Mouse (Mus musculus): ENCODE measurements around the gene Pard3b. TPM values are rescaled to one million over a fixed set of nuclear protein-coding genes. Genes with fewer than 3 reads are reported as not detected.

Gene Pard3b
- total RNA-seq, 4 experiments from 2014 or later = 3.3 to 5.3 (median 4.4) TPM

- DNase-seq (ENCODE audit: low spot score in 2 of 2) = no peak
These were observed 437.5 kb downstream of the Pard3b start for GRCm38 (mm10) chr1:62076171-62076570.

GRCm38 (mm10) chr1:62081129-62081528, 442.5 kb downstream of the Pard3b start:
- DNase-seq (ENCODE audit: low spot score in 2 of 2) = no peak

DNA sequence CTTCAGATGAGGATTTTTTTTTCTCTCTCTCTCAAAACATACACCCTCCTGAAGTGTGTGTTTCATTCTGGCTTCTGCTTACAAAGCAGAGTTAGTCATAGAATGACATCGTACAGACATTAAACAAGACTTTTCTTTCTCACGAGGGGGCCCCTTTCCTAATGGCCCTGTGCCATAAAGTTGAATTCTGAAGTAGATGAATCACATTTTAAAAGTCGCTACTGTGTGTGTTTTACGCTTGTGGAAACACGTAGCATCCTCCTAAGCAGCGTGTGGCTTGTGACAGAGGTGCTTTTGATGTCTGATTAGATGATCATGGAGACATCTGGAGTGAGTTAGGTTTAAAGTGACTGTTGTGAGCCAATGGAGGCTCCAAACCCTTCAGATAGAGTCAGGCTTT, 447.4 kb downstream of the Pard3b start:
- no peak for DNase-seq (ENCODE audit: low spot score in 2 of 2)

DNA sequence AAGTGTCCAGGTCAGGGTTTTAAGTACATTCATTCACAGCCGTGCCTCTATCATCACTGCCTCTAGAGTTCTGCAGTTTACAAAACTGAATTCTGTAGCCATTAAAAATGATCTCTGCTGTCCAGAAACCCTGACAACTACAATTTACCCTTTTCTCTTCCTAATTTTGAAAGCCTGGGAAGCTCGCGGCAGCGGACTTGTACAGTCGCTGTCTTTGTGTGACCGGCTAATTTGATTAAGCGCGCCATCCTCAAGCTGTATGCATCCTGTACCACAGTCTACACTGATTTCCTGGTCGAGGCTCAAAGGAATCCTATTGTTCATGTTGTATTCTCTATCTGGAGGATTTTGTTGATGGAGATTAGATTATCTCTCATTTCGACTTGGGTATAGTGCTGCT, 448.8 kb downstream of the Pard3b start:
- no peak for DNase-seq (ENCODE audit: low spot score in 2 of 2)

DNA sequence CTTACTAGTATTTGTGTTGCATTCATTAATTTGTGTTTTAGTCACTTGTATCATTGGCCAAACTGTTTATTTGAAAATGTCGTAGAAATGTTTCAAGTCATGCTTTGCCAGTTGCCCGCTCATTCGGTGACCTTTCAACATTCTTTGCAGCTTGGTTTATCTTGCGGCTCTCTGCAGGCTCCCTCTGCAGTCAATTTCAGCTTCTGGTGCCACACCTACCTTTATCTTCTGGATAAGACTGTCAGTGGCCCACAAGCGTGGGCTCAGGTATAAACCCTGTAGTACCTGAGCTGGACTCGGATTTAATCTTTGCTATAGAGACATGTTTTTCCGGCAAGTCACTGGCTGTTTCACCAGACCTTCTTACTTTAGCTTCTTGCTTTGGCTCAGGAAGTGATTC, 456.3 kb downstream of the Pard3b start:
- DNase-seq (ENCODE audit: low spot score in 2 of 2) = no peak

DNA sequence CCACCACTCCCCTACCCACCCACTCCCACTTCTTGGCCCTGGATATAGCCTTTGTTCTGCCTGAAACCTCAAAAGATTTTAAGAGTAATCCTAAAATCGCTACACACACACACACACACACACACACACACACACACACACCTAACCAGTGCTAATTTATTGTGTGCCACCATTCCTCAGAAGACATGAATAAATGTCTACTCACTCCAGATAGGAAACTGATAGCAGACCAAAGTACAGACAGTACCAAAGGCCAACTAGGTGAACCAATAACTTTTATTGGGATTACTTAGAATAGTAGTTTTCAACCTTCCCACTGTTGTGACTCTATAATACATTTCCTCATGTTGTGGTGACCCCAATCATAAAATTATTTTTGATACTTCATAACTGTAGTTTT, 483.8 kb downstream of the Pard3b start:
- no peak for DNase-seq (ENCODE audit: low spot score in 2 of 2)

DNA sequence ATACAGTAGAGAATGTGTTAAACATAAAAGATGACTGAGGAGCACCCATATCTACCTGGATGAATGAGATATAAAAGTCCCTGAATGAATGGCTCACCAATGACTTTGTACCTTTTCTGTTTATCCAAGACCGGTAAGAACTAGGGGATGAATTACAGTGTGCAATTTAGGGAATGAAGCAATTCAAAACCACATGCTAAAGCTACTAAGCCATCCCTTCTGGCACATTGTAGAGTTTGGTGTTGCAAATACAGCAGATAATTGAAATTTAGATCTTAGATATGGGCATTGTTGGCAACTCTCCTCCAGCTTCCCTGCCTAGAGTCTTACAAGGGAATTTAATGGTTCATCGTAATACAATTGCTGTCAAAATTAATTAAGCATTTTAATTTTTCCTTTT, 490.6 kb downstream of the Pard3b start:
- no peak for DNase-seq (ENCODE audit: low spot score in 2 of 2)

DNA sequence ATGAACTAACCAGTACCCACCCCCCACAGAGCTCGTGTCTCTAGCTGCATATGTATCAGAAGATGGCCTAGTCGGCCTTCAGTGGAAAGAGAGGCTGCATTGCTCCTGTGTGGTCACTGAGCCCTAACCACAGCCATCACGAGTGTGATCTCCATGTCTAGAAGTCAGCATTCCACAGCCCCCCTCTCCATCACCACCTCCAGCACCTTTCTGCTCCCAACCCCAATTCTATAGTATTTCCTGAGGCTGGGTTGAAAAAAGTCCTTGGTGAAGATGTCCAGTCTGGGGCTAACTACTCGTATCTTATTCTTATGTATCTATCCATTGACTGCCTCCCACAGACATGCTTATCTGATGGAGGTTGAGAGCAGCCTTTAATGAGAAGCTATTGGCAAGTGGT, 509.5 kb downstream of the Pard3b start:
- DNase-seq (ENCODE audit: low spot score in 2 of 2) = no peak

GRCm38 (mm10) chr1:62148786-62149185, 510.2 kb downstream of the Pard3b start:
- no peak for DNase-seq (ENCODE audit: low spot score in 2 of 2)

- no peak for DNase-seq (ENCODE audit: low spot score in 2 of 2)
These were observed 517.3 kb downstream of the Pard3b start for GRCm38 (mm10) chr1:62155970-62156369.

GRCm38 (mm10) chr1:62159592-62159991, 521.0 kb downstream of the Pard3b start:
- DNase-seq (ENCODE audit: low spot score in 2 of 2) = no peak

- DNase-seq (ENCODE audit: low spot score in 2 of 2) = no peak
These were observed 536.5 kb downstream of the Pard3b start for GRCm38 (mm10) chr1:62175013-62175640.

DNA sequence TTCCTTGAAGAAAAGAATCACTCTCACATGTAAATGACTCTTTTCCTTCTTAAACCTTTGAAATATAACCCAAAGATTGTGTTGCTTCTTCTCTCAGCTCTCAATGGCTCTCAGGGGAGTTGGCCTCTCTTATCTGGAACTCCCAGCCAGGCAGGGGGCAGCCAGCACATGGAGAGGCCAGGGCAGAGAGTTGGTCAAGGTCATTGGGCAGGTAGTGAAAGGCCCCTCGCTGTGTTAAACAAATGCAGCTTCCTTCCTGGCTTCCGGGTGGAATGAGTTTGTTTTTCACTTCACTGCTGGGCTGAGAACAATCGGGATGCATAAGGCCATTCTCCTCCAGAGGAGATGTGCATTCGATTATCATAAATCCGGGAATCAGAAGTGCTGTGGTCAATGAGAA, 543.0 kb downstream of the Pard3b start:
- no peak for DNase-seq (ENCODE audit: low spot score in 2 of 2)

- DNase-seq (ENCODE audit: low spot score in 2 of 2) = no peak
These were observed 544.0 kb downstream of the Pard3b start for GRCm38 (mm10) chr1:62182634-62183033.

GRCm38 (mm10) chr1:62190786-62191185, 552.2 kb downstream of the Pard3b start:
- DNase-seq (ENCODE audit: low spot score in 2 of 2) = no peak

DNA sequence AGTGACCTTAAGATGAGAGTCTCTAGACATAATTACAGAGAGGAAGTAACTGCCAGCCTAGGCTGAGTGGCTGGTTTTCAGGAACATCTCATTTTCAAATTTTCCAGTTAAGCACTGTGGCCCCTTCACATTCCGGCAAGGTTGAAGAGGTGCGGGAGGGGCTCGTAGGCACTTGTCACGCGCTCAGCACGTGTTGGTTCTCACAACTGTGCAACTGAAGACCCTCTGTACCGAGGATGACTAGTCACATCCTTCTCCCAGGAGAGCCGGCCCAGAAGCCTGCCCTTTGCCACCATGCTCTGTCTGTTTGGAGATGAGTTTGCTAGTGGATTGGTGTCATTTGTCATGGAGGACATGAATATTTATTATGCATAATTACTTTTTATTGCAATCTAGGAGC, 558.9 kb downstream of the Pard3b start:
- DNase-seq (ENCODE audit: low spot score in 2 of 2) = no peak

- DNase-seq (ENCODE audit: low spot score in 2 of 2) = no peak
These were observed 562.3 kb downstream of the Pard3b start for GRCm38 (mm10) chr1:62200919-62201318.

GRCm38 (mm10) chr1:62201686-62202257, 563.1 kb downstream of the Pard3b start:
- no peak for DNase-seq (ENCODE audit: low spot score in 2 of 2)

DNA sequence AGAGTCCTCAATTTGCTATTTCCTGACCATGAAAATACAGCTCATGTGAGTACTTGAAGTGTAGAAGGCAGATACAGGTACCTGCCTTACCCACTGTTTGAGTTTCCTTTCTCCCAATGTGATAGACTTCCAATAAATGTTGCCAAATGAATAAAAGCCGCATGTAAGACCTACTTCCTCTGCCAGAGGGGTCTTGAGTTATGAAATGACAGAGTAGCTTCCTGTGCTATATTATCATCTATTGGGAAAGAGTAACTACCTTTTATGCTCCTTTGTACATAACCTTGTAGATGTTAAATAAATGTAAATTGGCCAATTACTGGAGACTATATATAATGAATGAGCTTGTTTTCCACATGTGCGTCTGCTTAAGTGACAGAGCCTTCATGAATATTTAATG, 574.7 kb downstream of the Pard3b start:
- no peak for DNase-seq (ENCODE audit: low spot score in 2 of 2)

DNA sequence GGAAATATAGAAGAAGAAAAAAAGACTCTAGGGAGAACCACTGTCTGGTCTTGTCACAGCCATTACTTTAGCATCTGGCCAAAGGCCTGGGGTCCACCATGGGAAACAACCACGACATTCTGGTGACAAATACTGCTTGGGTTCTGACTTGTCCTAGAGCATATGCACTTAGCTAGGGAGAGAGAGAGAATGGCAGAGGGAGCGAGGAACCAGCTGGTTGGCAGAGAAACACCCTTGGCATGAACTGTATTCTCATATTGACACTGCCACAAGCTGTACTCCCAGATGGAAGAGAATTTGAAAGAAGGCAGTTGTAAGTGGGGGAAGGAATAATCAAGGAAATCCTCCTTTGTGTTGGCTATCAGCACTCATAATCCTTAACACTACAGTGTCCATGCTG, 577.2 kb downstream of the Pard3b start:
- no peak for DNase-seq (ENCODE audit: low spot score in 2 of 2)

- DNase-seq (ENCODE audit: low spot score in 2 of 2) = peak in 1 of 2 experiments; percentile 30
These were observed 577.9 kb downstream of the Pard3b start for GRCm38 (mm10) chr1:62216568-62216967.

DNA sequence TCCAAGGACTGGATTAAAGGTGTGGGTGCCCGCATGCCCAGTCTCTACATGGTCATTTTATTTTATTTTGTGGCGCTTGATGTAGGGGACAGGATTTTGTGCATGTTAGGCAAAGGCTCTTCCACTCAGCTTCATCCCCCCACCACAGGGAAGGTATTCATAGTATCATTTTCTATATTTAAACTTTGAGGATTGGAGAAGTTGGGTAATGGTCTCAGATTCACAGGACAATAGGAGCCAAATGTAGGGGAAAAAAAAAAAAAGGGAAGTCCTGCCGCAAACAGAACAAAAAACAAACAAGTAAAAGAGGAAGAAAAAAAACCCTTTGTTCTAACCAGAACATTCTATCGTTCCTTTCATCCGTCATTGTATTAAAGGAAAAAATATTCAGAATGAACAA, 590.5 kb downstream of the Pard3b start:
- DNase-seq (ENCODE audit: low spot score in 2 of 2) = no peak

DNA sequence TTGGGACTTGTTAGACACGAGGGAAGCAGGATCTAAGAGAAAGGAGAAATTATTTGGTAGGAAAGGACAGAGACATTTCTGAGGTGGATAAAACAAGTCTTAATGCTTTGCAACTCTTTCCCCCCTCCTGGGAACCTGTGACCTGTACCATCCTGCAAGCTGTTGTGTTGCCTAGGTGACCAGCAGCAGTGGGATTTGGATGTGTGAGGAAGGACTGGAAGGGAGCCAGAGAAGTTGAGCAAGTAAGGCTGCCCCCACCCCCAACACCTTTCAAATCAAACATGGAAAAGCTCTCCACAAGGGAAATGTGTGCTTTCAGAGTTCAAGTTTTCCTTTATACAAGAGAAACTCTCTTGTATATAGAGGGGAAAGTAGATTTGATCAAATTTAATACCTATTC, 595.4 kb downstream of the Pard3b start:
- DNase-seq (ENCODE audit: low spot score in 2 of 2) = no peak

GRCm38 (mm10) chr1:62235121-62235520, 596.5 kb downstream of the Pard3b start:
- DNase-seq (ENCODE audit: low spot score in 2 of 2) = no peak

Measured in left cerebral cortex, adult 8-10 months (tissue).